Mouse (Mus musculus) liver, adult 2 months (tissue): ENCODE data around the gene Homer1. TPM values are rescaled to one million over a fixed set of nuclear protein-coding genes. Genes with fewer than 3 reads are reported as not detected.

Experiments used
- DNase-seq: peaks from one replicate; pipeline ENCODE4 v3.0.0-alpha.2; 2011; ENCODE audit warnings: low read depth, low spot score; ENCODE audit errors: extremely low read depth
- H3K27ac ChIP-seq: fragments of 200-500 bp; replicated peaks from 2 replicates; pipeline ENCODE4 v1.5.1; 2012; ENCODE audit warnings: low read depth, mild to moderate bottlenecking, control low read depth, inconsistent platforms, low read length; ENCODE audit not compliant: insufficient read depth
- H3K27me3 ChIP-seq: fragments of 200-500 bp; 2 replicates; pipeline ENCODE4 v1.6.1; 2012; ENCODE audit warnings: mild to moderate bottlenecking, moderate library complexity, low read length, inconsistent platforms; ENCODE audit not compliant: control insufficient read depth, insufficient read depth
- H3K36me3 ChIP-seq: fragments of 200-500 bp; 2 replicates; pipeline ENCODE4 v1.6.1; 2012; ENCODE audit warnings: low read length, inconsistent platforms; ENCODE audit not compliant: control insufficient read depth, insufficient read depth
- H3K4me1 ChIP-seq: fragments of 200-500 bp; 2 replicates; pipeline ENCODE4 v1.6.1; 2011; ENCODE audit warnings: low read length; ENCODE audit not compliant: control insufficient read depth, insufficient read depth
- H3K4me3 ChIP-seq: fragments of 200-500 bp; 2 replicates; pipeline ENCODE4 v1.5.1; 2011; ENCODE audit warnings: low read depth, mild to moderate bottlenecking, control low read depth, low read length, moderate library complexity; ENCODE audit not compliant: insufficient read depth
- H3K79me2 ChIP-seq: fragments of 200-500 bp; 2 replicates; pipeline ENCODE4 v1.6.1; 2012; ENCODE audit warnings: inconsistent platforms, mild to moderate bottlenecking, low read length, moderate library complexity; ENCODE audit not compliant: control insufficient read depth, insufficient read depth
- H3K9ac ChIP-seq: fragments of 200-500 bp; 2 replicates; pipeline ENCODE4 v1.6.1; 2012; ENCODE audit warnings: low read depth, mild to moderate bottlenecking, control low read depth, inconsistent platforms, low read length
- CTCF ChIP-seq: fragments of 200-500 bp; IDR thresholded peaks from 2 replicates; pipeline ENCODE4 v1.5.1; 2011; ENCODE audit warnings: low read depth, low read length, control low read depth
- POLR2A ChIP-seq: fragments of 200-500 bp; IDR thresholded peaks from 2 replicates; pipeline ENCODE4 v1.6.1; 2011; ENCODE audit warnings: low read length, control low read depth; ENCODE audit not compliant: insufficient read depth; ENCODE audit errors: extremely low read depth
- WGBS: fragments of 180-500 bp; shearing (Covaris S2); methylation state at CpG from one replicate; pipeline ENCODE4 v1.1.7; 2018; 5-methylcytosine and 5-hydroxymethylcytosine counted together
- polyA plus RNA-seq: library from polyadenylated mRNA; depleted of rRNA; stranded (reverse); fragments of >200 nt; gene quantifications from 2 replicates; pipeline ENCODE4 v1.2.3, GENCODE M21; 2012
- total RNA-seq: library from RNA; depleted of rRNA; stranded (reverse); fragments of >200 nt; gene quantifications from 2 replicates; pipeline ENCODE4 v1.2.3, GENCODE M21; 2014

The Homer1 gene
- total and polyA plus RNA-seq, 2 experiments: 1.8 to 13.2 TPM

DNA sequence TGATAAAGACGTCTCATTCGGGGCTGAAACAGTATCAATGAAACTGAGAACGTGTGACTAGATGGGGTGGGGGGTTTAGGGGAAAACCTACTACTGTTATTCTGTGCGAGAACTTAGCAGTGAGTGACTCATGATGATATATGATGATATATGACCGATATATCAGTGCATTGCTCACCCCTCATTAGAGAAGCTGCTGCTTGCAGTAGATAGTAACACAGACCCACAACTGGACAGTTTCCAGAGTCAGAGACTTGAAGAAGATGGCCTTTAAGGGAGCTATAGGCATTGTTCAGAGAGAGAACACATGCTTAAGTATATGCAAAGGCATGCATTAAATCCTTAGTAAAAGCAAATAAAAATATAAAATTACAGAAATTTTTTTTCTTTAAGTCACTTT is 107.4 kb downstream of the Homer1 start:
- Histone ChIP-seq H3K79me2 (no peaks in the 10 kb centered on the region), H3K27ac (no peak overlapping the region), H3K4me3 (no peak overlapping the region), H3K9ac (no peak overlapping the region), H3K36me3 (peaks cover 2% of the 10 kb centered on the region), H3K4me1 (no peaks in the 10 kb centered on the region), H3K27me3 (no peaks in the 10 kb centered on the region)
- 88% methylated on average over 5 of the region's 5 CpGs for WGBS
- no peak for DNase-seq
- TF ChIP-seq CTCF (no peak), POLR2A (no peak)

DNA sequence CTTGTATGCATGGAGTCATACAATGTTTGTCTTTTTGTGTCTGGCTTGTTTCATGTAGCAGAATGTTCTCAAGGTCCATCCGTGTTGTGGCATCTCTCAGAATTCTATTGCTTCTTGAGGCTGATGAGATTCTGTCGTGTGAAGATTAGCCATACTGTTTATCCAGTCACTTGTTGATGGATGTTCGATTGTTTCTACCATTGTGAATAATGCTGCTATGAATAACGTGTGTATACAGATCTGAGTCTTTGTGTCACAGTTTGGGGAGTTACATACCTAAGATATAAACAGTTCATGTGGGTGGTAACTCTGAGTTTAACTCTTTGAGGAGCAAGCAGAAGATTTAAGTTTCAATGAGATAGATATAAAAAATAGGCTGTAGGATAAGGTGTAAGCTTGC is 110.9 kb downstream of the Homer1 start:
- 90% methylated on average over 4 of the region's 4 CpGs for WGBS

DNA sequence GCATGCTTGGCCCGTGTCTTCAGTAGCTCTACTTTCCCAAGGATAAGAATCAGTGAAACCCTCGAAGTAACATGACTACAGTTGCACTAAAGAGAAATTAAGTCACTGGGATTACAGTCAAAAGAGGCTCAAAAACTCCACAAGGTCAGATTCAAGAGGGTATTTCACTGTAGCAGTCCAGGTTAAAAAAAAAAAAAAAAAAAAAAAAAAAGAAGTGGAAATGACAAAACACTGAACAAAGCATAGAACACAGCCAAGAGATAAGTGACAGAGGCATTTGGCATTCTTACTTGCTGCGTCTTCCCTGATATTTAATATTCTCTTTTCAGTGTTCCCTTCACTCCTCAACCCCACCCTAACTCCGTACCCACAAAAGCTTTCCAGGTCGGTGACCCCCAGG is 115.6 kb downstream of the Homer1 start:
- DNase-seq: no peak
- H3K4me1 ChIP-seq: no peaks in the 10 kb centered on the region
- H3K4me3 ChIP-seq: no peak overlapping the region
- no peaks in the 10 kb centered on the region for H3K27me3 ChIP-seq
- H3K27ac ChIP-seq: no peak overlapping the region
- no peak overlapping the region for H3K9ac ChIP-seq
- 91% methylated on average over 5 of the region's 5 CpGs for WGBS
- no peaks in the 10 kb centered on the region for H3K79me2 ChIP-seq
- no peaks in the 10 kb centered on the region for H3K36me3 ChIP-seq
- no peak for TF ChIP-seq POLR2A

More for the DNA sequence above, 110.9 kb downstream of the Homer1 start:
- Histone ChIP-seq H3K27ac (no peak overlapping the region), H3K27me3 (no peaks in the 10 kb centered on the region), H3K4me1 (no peaks in the 10 kb centered on the region), H3K9ac (no peak overlapping the region), H3K36me3 (no peaks in the 10 kb centered on the region), H3K79me2 (no peaks in the 10 kb centered on the region), H3K4me3 (no peak overlapping the region)
- no peak for DNase-seq
- no peak for TF ChIP-seq POLR2A
- TF ChIP-seq CTCF: no peak

DNA sequence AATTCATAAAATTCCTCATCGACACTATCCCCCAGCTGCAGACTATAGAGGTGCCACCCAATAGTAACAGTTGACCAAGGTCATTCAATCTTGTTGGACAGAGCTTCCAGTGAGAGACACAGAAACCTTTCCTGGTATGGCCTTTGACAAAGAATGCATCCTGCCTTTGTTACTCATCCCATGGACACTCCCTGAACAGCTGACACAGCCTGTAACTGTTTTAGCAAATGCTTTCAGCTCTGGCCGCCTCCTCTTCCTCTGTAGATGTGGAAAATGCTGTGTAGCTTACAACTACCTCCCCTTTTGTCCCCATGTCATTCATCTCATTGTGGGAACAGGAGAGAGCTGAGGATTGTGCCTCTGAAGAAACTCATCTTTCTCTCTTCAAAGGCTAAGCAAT is 118.9 kb downstream of the Homer1 start:
- Histone ChIP-seq H3K79me2 (no peaks in the 10 kb centered on the region), H3K4me1 (no peaks in the 10 kb centered on the region), H3K9ac (no peak overlapping the region), H3K27me3 (no peaks in the 10 kb centered on the region), H3K36me3 (no peaks in the 10 kb centered on the region), H3K27ac (no peak overlapping the region), H3K4me3 (no peak overlapping the region)
- 82% methylated on average over 2 of the region's 2 CpGs for WGBS
- no peak for DNase-seq
- TF ChIP-seq CTCF (no peak), POLR2A (no peak)

DNA sequence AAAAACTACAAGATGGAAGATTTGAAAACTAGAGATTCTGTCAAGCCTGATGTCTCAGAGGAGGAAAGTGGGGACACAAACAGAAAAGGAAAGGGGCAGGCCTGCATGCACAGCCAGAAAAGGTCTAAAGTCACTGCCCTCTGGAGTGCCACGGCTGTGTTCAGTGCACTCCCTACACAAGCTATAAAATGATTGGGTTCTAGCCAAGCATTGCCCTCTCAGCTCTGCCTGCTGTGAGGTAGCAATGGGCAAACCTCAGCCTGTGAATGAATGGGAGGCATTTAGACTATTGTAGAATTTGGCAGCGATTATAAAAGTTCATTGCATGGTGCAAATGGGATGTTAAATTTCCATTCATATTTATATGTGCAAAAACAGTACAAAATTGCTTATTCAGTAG is 120.3 kb downstream of the Homer1 start:
- DNase-seq: no peak
- Histone ChIP-seq H3K4me1 (no peaks in the 10 kb centered on the region), H3K36me3 (no peaks in the 10 kb centered on the region), H3K27me3 (no peaks in the 10 kb centered on the region), H3K4me3 (no peak overlapping the region), H3K79me2 (no peaks in the 10 kb centered on the region), H3K9ac (no peak overlapping the region), H3K27ac (no peak overlapping the region)
- TF ChIP-seq CTCF (no peak), POLR2A (no peak)
- 81% methylated on average over 2 of the region's 2 CpGs for WGBS

DNA sequence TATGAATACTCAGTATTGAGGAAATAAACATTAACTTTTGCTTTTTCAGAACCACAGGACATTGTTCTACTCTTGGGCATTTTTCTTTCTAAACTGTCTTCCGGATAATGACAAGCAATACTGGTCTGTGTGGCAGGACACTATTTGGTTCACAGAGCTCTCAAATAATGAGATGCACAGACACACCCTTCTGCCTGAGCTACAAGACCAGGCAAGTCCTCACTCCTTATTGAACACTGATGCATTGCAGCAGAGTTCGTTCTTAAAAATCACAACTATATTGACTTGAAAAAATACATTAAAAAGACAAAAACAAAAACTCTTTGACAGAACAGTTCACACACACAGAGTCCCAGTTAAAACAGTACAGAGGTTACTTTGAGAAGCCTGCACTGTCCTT is 123.8 kb downstream of the Homer1 start:
- 89% methylated on average over 2 of the region's 2 CpGs for WGBS
- Histone ChIP-seq H3K9ac (no peak overlapping the region), H3K36me3 (no peaks in the 10 kb centered on the region), H3K27me3 (no peaks in the 10 kb centered on the region), H3K4me1 (peaks cover under 1% of the 10 kb centered on the region; the same call in 1 of the 2 replicates), H3K4me3 (no peak overlapping the region), H3K79me2 (no peaks in the 10 kb centered on the region), H3K27ac (no peak overlapping the region)
- TF ChIP-seq CTCF: no peak
- TF ChIP-seq POLR2A: no peak
- no peak for DNase-seq
